Mouse (Mus musculus) right cerebral cortex, postnatal 25 days (tissue): ENCODE measurements around the gene Tcp1.
"Not testable (repeated sequence)": the region's sequence is repeated elsewhere in the genome, so short reads cannot be mapped to it uniquely, and the experiment has no call there.

Experiments
- DNase-seq: peaks from one replicate; pipeline ENCODE4 v3.0.0; 2022

Tcp1 gene

DNA sequence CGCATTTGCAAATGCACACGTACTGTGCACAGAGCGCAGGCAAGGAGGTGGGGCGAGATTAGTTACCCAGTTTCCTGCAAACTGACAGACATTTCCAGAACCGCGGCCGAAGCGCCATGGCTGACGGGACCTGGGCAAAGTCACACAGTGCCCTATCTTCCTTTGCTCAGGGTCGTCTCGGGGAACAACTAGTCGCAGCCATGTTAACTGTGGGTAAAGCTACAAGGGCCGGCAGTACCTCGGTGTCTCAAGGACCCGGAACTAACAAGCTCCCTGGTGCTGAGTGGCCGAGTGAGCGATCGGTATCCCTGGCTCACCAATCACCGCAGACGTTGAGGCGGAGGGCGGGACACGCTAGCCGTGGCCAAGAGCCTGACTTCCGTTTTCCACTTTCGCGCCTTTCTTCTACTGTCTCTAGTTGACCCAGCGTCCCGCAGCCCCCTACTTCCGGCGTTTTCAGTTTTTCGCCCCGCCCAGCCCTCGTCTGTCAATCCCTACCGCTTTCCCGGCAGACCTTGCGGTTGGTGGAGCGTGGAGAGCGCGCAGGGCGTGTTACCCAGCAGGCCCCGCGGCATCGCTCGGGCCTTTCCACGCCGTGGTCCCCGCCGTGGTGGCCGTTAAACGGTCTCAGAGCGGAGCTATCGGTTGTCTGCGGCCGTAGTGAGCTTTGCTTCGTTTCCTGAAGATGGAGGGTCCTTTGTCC lies 531 bp downstream of the Tcp1 start, which contains the start of gene Mrpl18:
Mrpl18 (minus strand) TSS at position 465 of the 703 bp plus-strand sequence.
- peak; percentile 99 for DNase-seq

- no peak for DNase-seq
Observed at GRCm38 (mm10) chr17:12916588-12917380, 1.3 kb downstream of the Tcp1 start.

DNA sequence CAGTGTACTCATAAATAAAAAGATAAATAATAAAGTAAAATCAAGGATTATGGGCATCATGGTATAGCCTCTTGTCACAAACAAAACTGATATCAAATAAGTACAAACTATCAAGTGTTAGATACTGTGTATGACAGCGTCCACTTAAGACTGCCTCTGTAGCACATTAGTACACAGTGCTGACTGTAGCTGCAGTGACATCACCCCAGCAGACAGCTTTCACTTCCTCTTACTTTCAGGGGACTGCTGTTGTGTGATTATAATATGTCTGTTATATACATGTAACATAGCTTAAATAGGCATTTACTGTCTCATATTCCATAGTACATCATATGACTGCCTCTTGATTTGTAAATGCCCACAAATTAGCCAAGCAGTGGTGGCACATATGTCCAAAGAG lies 5.6 kb downstream of the Tcp1 start:
- DNase-seq = no peak

DNA sequence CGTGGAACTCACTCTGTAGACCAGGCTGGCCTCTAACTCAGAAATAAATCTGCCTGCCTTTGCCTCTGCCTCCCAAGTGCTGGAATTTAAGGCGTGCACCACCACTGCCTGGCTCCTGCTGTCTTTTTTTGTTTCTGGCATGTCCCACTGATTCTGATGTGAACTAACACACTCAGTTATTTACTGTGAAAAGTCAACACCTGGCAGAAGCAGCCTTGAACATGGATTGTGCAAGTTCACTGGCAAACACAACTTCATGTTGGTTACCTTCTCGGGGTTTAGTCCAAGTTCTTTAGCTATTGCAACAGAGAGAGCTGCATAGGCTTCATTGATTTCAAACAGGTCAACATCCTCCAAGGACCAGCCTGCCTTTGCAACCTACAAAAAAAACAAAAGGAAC lies 9.5 kb downstream of the Tcp1 start:
- DNase-seq = no peak

GRCm38 (mm10) chr17:12925703-12926180 lies 10.2 kb downstream of the Tcp1 start:
- no peak for DNase-seq

GRCm38 (mm10) chr17:12931576-12931975 lies 16.1 kb downstream of the Tcp1 start:
- not testable (repeated sequence) for DNase-seq

DNA sequence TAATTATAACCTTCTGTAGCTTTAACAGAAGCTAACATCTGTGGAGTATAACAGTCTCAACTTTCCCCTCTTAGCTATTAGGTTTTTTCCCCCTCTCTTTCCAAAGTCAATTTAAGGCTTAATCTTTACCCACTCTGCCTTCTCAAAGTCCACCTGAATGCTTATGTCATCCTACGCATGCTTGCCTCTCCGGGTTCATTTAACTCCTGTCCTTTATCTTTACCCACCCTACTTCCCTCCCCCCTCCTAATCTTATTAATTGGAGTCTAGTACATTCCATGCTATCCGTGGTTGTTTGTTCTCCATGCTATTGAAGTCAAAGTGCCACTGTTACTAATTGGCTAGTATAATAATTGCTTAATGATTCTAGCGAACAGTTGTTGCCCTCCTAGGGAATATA lies 20.2 kb downstream of the Tcp1 start:
- no peak for DNase-seq

- no peak for DNase-seq
Observed at GRCm38 (mm10) chr17:12937412-12937970, 22.0 kb downstream of the Tcp1 start.

DNA sequence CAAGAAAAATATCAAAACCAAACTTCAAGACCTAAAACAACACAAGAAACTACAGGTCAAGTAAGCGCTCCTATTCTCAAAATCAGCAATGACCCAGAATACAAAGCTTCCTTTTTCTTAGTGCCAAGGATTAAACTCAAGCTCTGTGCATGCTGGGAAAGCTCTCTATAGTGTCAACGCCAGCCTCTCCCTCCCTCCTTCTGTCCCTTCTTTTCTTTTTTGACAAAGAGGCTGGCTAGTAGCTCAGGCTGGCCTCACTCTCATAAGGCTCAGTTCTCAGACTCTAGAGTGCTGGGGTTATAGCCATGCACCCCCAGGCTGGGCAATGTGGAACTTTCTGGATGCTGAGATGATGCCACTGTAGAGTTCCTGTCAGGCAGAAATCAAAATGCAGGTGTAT lies 22.6 kb downstream of the Tcp1 start:
- no peak for DNase-seq

DNA sequence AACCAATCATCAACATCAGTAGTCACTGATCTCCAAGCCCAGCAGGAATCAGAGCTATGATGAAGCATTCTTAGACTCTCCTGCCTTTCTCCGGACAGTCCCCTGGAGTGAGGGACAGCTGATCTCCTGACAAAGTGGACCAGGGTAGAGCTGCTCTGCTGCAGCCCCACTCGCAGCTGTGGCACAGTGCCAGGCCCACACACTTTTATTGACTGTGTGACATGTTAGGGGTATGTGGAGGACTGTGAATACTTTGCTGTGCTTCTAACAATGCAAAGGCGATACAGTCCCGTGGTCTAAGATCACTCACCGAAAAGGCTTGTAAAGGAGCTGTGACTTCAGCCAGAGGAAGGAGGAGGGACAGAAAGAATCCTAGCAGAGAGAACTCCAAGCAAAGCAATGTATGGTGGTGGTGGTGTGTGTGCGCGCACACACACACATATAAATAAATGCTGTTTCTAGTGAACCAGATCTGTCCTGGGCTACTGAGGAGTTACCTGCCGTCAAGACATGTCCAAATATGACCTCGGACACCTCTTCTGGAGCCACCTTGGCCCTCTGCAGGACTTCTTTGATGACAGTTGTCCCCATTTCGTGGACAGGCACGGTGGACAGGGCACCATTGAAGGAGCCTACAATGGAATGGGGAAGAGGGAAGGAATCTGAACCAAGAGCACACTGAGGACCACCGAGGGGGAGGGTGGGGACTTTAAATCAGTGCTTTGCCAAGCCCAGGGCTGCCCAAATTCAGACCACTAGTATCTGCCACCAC lies 24.1 kb downstream of the Tcp1 start:
- not testable (repeated sequence) for DNase-seq

DNA sequence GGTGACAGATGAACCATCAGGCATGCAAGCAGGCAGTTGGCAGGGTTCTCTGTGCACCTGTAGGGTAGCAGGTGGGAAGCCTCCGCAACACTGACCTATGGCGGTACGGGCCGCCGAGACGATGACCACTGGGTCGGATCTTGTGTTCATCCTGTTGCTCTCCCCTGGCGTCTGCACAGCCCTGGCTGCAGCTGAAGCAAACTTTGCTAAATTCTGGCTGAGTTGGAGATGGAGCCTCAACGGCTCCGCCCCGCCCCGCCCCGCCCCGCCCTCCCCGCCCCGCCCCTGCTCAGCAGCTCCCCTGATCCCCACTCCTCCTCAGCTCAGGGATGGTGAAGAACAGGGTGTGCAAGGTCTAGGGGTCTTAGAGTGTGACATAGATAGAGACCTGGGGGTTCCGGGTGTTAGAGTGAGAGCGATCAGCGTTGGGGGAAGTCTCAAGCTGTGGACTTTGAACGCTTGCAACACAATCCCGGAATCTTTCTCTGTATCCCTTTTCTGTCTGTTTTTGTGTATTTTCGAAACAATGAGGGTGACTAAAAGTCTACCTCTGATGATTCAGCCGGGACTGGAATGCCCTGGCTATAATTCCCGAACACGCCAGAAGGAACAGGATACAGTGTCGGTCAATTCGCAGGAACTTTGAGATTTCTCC lies 24.8 kb downstream of the Tcp1 start, which contains the start of gene Acat3:
Acat3 (minus strand) TSS at position 450 of the 655 bp plus-strand sequence.
- DNase-seq = no peak

GRCm38 (mm10) chr17:12941543-12942260 lies 26.2 kb downstream of the Tcp1 start:
- no peak for DNase-seq

- no peak for DNase-seq
Observed at GRCm38 (mm10) chr17:12942459-12943162, 27.1 kb downstream of the Tcp1 start.

DNA sequence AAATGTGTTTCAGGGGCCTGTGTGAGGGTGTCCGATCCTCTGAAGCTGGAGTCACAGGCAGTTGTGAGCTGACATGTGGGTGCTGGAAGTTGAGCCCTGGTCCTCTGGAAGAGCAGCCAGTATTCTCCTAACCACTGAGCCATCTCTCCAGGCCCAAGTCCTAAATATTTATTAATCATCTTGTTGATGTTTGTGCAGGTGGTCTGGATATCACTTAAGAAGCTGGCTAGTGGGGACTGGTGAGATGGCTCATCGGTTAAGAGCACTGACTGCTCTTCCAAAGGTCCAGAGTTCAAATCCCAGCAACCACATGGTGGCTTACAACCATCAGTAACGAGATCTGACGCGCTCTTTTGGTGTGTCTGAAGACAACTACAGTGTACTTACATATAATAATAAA lies 34.2 kb downstream of the Tcp1 start:
- DNase-seq = no peak

- no peak for DNase-seq
Observed at GRCm38 (mm10) chr17:12956664-12957063, 41.2 kb downstream of the Tcp1 start.

- DNase-seq = not testable (repeated sequence)
Observed at GRCm38 (mm10) chr17:12959377-12959776, 43.9 kb downstream of the Tcp1 start.

GRCm38 (mm10) chr17:12960331-12960873 lies 44.9 kb downstream of the Tcp1 start, which contains the start of gene Acat2:
Gene Acat2, minus strand, starts transcription at chr17:12960747.
- DNase-seq = peak; percentile 96

DNA sequence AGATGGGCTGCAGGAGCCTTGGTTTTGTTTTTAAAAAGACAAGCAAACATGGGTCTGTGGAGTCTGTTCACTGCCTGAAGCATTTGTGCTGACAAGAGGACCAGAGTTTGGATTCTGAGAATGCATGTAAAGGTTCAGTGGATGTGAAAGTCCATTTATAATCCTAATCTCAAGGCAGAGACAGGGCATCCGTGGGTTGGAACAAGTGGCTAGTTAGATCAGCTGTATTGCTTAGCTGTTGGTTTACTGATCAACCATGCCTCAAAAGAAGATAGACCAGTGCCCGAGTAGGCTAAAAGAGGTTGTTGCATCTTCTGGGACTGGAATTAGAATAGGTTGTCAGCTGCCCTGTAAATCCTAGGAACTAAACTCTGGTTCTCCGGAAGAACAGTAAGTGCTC lies 48.0 kb downstream of the Tcp1 start:
- no peak for DNase-seq

- DNase-seq = no peak
Observed at GRCm38 (mm10) chr17:12967173-12967572, 51.7 kb downstream of the Tcp1 start.

DNA sequence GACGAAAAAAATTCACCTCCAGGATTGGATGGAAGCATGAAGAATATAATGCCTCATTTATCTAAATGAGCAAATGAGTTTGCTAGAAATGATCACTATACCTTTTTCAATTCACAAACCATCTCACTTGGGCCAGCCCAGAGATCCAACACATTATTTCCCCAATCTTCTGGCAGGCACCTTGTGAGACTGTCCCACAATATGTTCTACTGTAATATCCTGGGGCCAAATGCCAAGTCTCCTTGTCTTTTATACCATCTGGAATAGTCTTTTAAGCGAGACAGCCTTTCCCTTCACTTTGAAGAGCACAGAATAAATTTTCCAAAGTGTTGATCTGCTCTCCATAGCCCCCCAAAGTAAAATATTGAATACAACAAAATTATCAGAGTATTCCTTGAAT lies 58.4 kb downstream of the Tcp1 start:
- no peak for DNase-seq
